Mouse (Mus musculus) macrophage (primary cell): ENCODE measurements around the gene Prkca. TPM values are rescaled to one million over a fixed set of nuclear protein-coding genes. Genes with fewer than 3 reads are reported as not detected.
A peak's percentile ranks its signal among the peaks of the same experiment; 100 is the strongest.

Experiments
- H3K27ac ChIP-seq: fragments of 350-480 bp; formaldehyde crosslinking; 2 replicates; pipeline ENCODE4 v1.9.0; 2021
- H3K36me3 ChIP-seq: fragments of 350-480 bp; formaldehyde crosslinking; 2 replicates; pipeline ENCODE4 v1.9.0; 2021; ENCODE audit errors: inconsistent target
- H3K4me3 ChIP-seq: fragments of 350-480 bp; formaldehyde crosslinking; 2 replicates; pipeline ENCODE4 v1.9.0; 2021; ENCODE audit errors: inconsistent target
- H3K79me2 ChIP-seq: fragments of 350-480 bp; formaldehyde crosslinking; 2 replicates; pipeline ENCODE4 v1.9.0; 2021; ENCODE audit errors: inconsistent target
- WGBS: methylation state at CpG from one replicate; pipeline ENCODE4 v1.1.7; 2026; ENCODE audit warnings: inconsistent platforms; ENCODE audit not compliant: missing documents; 5-methylcytosine and 5-hydroxymethylcytosine counted together
- polyA plus RNA-seq: library from polyadenylated mRNA; stranded (reverse); fragments of 250-400 nt; gene quantifications from 3 replicates; pipeline ENCODE4 v1.2.4, GENCODE M21; 2018; ENCODE audit warnings: inconsistent platforms
- total RNA-seq, 78 experiments: library from RNA; depleted of rRNA; stranded (reverse); fragments of 250-400 nt; gene quantifications; 1 replicate in 9 of 78; 2 replicates in 24 of 78; 3 replicates in 43 of 78; 4 replicates in 2 of 78; pipeline ENCODE4 v1.2.4; 2018; ENCODE audit warnings: inconsistent platforms in 56 of 78

The Prkca gene
- total RNA-seq (2018; cell fraction: chromatin; rRNA removed): 10 to 100 TPM in 2 of 26 experiments, 1 to 10 TPM in 22, under 1 TPM in 2; 0.38 to 12.2 (median 5.2) TPM
- 1 to 10 TPM in 22 of 26 experiments, under 1 TPM in 4; 0.54 to 3.1 (median 1.7) TPM for total RNA-seq (2018; cell fraction: cytosol; rRNA removed)
- total RNA-seq (2018; cell fraction: nucleus; rRNA removed): 1 to 10 TPM in 22 of 26 experiments, under 1 TPM in 4; 0.66 to 9.8 (median 2.9) TPM
- polyA plus RNA-seq: 1.5 to 1.8 TPM (median 1.8 TPM) in 3 replicates

GRCm38 (mm10) chr11:108343789-108344462 lies at the start of gene Prkca:
Gene Prkca, minus strand, starts transcription at chr11:108343928.
- Histone ChIP-seq H3K4me3 (peak within 1 kb of the TSS; percentile 38), H3K27ac (no peak within 1 kb of the TSS), H3K79me2 (no peaks in the 10 kb centered on the region), H3K36me3 (no peaks in the 10 kb centered on the region)
- WGBS: 2% methylated on average over 60 of the region's 63 CpGs

GRCm38 (mm10) chr11:108385666-108386024 lies 41.9 kb upstream of the Prkca start:
- no peaks in the 10 kb centered on the region for H3K36me3 ChIP-seq
- 88% methylated on average over 1 of the region's 1 CpGs for WGBS
- no peaks in the 10 kb centered on the region for H3K79me2 ChIP-seq
- H3K27ac ChIP-seq: no peak overlapping the region
- H3K4me3 ChIP-seq: no peak overlapping the region

GRCm38 (mm10) chr11:108384920-108385665 lies 41.4 kb upstream of the Prkca start:
- H3K79me2 ChIP-seq: no peaks in the 10 kb centered on the region
- 89% methylated on average over 4 of the region's 4 CpGs for WGBS
- no peak overlapping the region for H3K27ac ChIP-seq
- no peaks in the 10 kb centered on the region for H3K36me3 ChIP-seq
- no peak overlapping the region for H3K4me3 ChIP-seq

- Histone ChIP-seq H3K4me3 (no peak overlapping the region), H3K27ac (no peak overlapping the region), H3K79me2 (no peaks in the 10 kb centered on the region), H3K36me3 (no peaks in the 10 kb centered on the region)
- 87% methylated on average over 3 of the region's 3 CpGs for WGBS
Measured at GRCm38 (mm10) chr11:108382664-108383063, 38.9 kb upstream of the Prkca start.

GRCm38 (mm10) chr11:108378363-108378751 lies 34.6 kb upstream of the Prkca start:
- H3K36me3 ChIP-seq: no peaks in the 10 kb centered on the region
- 95% methylated on average over 4 of the region's 4 CpGs for WGBS

GRCm38 (mm10) chr11:108377680-108378362 lies 34.1 kb upstream of the Prkca start:
- Histone ChIP-seq H3K36me3 (no peaks in the 10 kb centered on the region), H3K27ac (no peak overlapping the region), H3K79me2 (no peaks in the 10 kb centered on the region), H3K4me3 (no peak overlapping the region)
- WGBS: 26% methylated on average over 19 of the region's 19 CpGs

More at GRCm38 (mm10) chr11:108378363-108378751, 34.6 kb upstream of the Prkca start:
- Histone ChIP-seq H3K79me2 (no peaks in the 10 kb centered on the region), H3K4me3 (no peak overlapping the region), H3K27ac (no peak overlapping the region)

- H3K79me2 ChIP-seq: no peaks in the 10 kb centered on the region
- WGBS: 73% methylated on average over 7 of the region's 7 CpGs
- no peak overlapping the region for H3K4me3 ChIP-seq
Measured at GRCm38 (mm10) chr11:108376815-108377214, 33.1 kb upstream of the Prkca start.

GRCm38 (mm10) chr11:108367046-108367445 lies 23.3 kb upstream of the Prkca start:
- Histone ChIP-seq H3K4me3 (no peak overlapping the region), H3K27ac (no peak overlapping the region)
- WGBS: 0% methylated on average over 1 of the region's 1 CpGs

More at GRCm38 (mm10) chr11:108376815-108377214, 33.1 kb upstream of the Prkca start:
- H3K36me3 ChIP-seq: no peaks in the 10 kb centered on the region
- no peak overlapping the region for H3K27ac ChIP-seq

GRCm38 (mm10) chr11:108365600-108365999 lies 21.9 kb upstream of the Prkca start:
- Histone ChIP-seq H3K27ac (no peak overlapping the region), H3K79me2 (no peaks in the 10 kb centered on the region), H3K36me3 (no peaks in the 10 kb centered on the region), H3K4me3 (no peak overlapping the region)
- WGBS: 86% methylated on average over 7 of the region's 7 CpGs

More at GRCm38 (mm10) chr11:108367046-108367445, 23.3 kb upstream of the Prkca start:
- no peaks in the 10 kb centered on the region for H3K36me3 ChIP-seq
- no peaks in the 10 kb centered on the region for H3K79me2 ChIP-seq

GRCm38 (mm10) chr11:108364945-108365589 lies 21.3 kb upstream of the Prkca start:
- WGBS: 65% methylated on average over 5 of the region's 7 CpGs
- no peak overlapping the region for H3K27ac ChIP-seq
- H3K36me3 ChIP-seq: no peaks in the 10 kb centered on the region
- no peak overlapping the region for H3K4me3 ChIP-seq
- H3K79me2 ChIP-seq: no peaks in the 10 kb centered on the region

- 86% methylated on average over 4 of the region's 4 CpGs for WGBS
Measured at GRCm38 (mm10) chr11:108363991-108364390, 20.3 kb upstream of the Prkca start.

GRCm38 (mm10) chr11:108362965-108363364 lies 19.2 kb upstream of the Prkca start:
- Histone ChIP-seq H3K27ac (no peak overlapping the region), H3K4me3 (no peak overlapping the region), H3K79me2 (no peaks in the 10 kb centered on the region), H3K36me3 (no peaks in the 10 kb centered on the region)
- 97% methylated on average over 4 of the region's 5 CpGs for WGBS

More at GRCm38 (mm10) chr11:108363991-108364390, 20.3 kb upstream of the Prkca start:
- no peaks in the 10 kb centered on the region for H3K79me2 ChIP-seq
- H3K4me3 ChIP-seq: no peak overlapping the region
- H3K36me3 ChIP-seq: no peaks in the 10 kb centered on the region
- H3K27ac ChIP-seq: no peak overlapping the region

- H3K4me3 ChIP-seq: no peak overlapping the region
- H3K79me2 ChIP-seq: no peaks in the 10 kb centered on the region
- WGBS: 78% methylated on average over 4 of the region's 4 CpGs
- no peak overlapping the region for H3K27ac ChIP-seq
- no peaks in the 10 kb centered on the region for H3K36me3 ChIP-seq
Measured at GRCm38 (mm10) chr11:108360983-108361382, 17.3 kb upstream of the Prkca start.

- no peak overlapping the region for H3K27ac ChIP-seq
- 93% methylated on average over 6 of the region's 6 CpGs for WGBS
- no peaks in the 10 kb centered on the region for H3K79me2 ChIP-seq
- H3K36me3 ChIP-seq: no peaks in the 10 kb centered on the region
- no peak overlapping the region for H3K4me3 ChIP-seq
Measured at GRCm38 (mm10) chr11:108358911-108359310, 15.2 kb upstream of the Prkca start.
